Mouse (Mus musculus) heart, postnatal 14 days (tissue): ENCODE results near the gene Spata13. TPM values are rescaled to one million over a fixed set of nuclear protein-coding genes. Genes with fewer than 3 reads are reported as not detected.
A peak's percentile ranks its signal among the peaks of the same experiment; 100 is the strongest.

Experiments
- DNase-seq, 2 experiments: peaks; one replicate each; pipeline ENCODE4 v3.0.0; 2021 to 2022
- intact Hi-C: fragments of 180-260 bp; cut with DNase I; formaldehyde crosslinking; loops from one replicate; pipeline ENCODE4 v1.15.1; 2025
- total RNA-seq, 2 experiments: library from RNA; stranded (reverse); gene quantifications; 2 replicates each; pipeline ENCODE4 v1.2.3; 2021

The Spata13 gene
- total RNA-seq, 2 experiments from 2014 or later = 24.4 to 30.0 TPM

- DNase-seq = no peak
- intact Hi-C loops = no loop called here
These were observed 2.8 kb downstream of the Spata13 start for GRCm38 (mm10) chr14:60636608-60636980.

DNA sequence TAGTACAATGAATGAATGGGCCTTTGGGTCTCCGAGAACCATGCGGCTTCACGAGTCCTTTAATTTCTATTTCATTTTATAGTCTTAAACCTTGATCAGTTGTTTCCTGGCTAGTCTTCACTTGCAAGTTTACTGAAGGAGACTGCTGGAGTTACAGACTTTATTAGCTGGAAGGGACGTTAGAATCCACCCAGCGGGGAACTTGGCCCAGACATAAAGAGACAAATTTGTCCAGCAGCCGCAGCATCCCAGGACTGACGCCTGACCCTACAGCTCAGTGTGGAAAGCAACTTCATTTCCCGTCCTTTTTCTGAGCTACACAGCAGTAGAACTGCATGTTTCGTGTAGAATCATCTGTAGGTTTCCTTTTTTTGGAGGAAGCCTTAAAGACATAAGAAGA, 3.2 kb downstream of the Spata13 start:
- DNase-seq = no peak
- intact Hi-C loops = no loop called here

DNA sequence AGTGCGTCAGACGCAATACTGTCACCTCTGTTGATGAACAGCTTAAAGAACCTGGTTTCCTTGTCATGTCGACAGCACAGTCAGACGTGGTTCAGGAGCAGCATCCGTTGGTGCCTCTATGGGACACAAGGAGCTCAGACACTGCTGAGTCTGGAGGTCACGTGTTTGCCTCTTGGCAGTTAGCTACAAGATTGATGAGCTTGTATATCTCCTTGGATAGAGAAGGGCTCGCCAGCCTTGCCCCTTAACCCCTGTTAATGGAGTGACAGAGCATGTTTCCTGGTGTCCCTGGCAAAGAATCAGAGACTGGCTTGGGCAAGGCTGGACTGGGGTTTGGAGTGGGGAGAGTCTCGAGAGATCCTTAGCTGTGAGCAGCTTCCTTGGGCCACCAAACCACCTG, 4.4 kb downstream of the Spata13 start:
- intact Hi-C loops = no loop called here

GRCm38 (mm10) chr14:60639195-60639594, 5.4 kb downstream of the Spata13 start:
- intact Hi-C loops = no loop called here
- DNase-seq = no peak

More for the DNA sequence above, 4.4 kb downstream of the Spata13 start:
- no peak for DNase-seq

- intact Hi-C loops = no loop called here
- DNase-seq = no peak
These were observed 7.3 kb downstream of the Spata13 start for GRCm38 (mm10) chr14:60641120-60641519.

DNA sequence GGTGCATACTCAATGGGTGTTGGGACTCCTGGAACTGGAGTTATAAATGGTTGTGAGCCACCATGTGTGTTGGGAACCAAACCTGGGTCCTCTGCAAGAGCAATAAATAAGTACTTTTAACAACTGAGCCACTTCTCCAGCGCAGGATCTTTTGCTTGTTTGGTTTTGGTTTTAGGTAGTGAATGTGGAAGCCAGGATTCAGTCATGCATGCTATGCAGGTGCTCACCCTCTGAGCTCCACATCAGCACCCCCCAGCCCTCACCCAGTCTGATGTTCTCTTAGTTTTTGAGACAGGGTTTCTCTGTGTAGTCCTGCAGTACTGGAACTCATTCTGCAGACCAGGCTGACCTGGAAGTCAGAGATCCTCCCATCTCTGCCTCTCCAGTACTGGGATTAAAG, 8.3 kb downstream of the Spata13 start:
- DNase-seq = no peak
- intact Hi-C loops = no loop called here

DNA sequence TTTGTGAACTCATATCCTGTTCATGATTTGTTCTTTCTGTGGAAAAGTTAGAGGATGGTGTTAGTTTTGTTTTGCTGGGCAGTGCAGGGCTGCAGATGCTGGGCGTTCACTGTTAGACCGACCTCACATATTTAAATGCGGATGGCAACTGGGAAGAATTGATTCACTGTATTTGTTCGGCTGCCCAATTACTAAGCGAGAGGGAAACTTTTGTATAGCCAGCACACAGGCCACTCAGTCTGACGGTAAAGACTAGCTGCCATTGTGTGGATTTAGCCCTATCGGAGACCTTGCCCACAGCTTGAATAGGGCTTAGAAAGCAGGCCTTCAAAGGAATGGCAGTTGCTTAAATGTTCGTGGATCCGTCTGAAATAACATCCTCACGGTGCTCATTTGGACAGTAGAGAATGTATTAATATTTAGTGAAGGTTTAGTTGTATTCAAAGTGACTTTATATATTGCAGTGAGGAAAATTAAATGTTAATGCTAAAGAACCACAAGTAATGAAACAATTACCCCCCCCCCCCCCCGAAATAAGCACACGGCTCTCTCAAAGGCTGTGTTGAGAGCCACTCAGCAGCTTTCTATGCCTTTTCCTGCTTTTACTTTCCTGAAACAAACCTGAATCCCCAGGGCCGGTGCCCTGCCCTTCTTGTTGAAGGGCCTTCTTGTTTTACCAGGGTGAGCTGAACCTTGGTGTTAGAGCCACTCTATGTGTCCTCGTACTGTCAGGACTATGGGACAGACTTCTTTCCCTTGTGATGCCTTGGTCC, 9.5 kb downstream of the Spata13 start:
- intact Hi-C loops = no loop called here
- no peak for DNase-seq

DNA sequence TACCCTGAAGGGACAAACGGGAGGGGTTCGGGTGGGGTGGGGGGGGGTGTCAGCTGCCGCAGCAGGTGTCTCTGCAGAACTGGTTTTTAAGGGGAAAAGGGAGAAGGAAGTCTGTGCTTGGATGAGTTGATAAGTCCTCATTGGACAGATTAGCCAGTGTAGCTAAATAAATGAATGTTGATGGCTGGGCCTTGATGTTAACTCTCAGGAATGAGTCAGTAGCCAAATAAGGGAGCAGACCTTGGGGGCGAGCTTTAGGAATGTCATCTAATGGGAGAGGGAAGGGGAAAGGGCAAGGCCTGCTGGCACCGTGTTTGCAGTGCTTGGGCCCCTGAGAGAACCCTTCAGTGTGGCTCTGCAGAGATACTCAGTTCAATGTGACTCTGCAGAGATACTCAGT, 12.6 kb downstream of the Spata13 start:
- intact Hi-C loops = no loop called here
- no peak for DNase-seq

- DNase-seq = no peak
- intact Hi-C loops = no loop called here
These were observed 14.1 kb downstream of the Spata13 start for GRCm38 (mm10) chr14:60647885-60648284.

GRCm38 (mm10) chr14:60648956-60649355, 15.2 kb downstream of the Spata13 start:
- intact Hi-C loops = no loop called here
- DNase-seq = no peak

DNA sequence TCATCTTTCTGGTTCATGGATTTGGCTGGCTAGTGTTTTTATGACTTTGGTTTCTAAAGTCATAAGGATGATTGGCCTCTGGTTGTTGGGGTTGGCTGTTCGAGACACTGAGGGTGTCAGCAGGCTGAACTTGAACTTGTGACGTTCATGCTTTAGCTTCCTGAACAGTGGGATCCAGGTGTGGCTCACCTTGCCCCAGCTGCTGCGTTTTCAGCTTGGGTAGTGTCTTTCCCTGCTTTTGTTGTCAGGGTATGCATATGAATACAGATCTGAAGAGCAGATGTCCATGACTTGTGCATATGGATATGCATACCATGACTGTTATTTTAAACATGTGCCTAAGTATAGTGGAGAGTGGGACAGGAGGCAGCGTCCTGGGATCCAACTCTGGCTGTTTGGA, 19.4 kb downstream of the Spata13 start:
- intact Hi-C loops = no loop called here
- DNase-seq = no peak

DNA sequence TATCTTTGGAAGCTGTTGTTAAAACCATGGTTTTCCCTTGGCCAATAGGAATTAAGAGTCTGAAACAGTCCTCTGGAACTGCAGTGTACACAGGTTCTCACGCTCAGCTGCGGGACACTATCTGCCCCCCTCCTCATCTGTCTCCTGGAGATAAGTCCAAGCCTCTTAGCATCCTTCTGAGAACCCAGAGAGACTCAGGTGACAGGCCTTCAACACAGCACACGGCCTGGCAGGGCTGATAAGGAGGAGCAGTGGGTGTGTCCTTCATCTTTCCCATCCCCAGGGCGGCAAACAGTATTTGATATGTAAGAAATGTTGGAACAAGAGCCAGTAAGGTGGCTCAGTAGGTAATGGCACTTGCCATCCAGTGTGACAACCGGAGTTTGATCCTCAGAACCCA, 20.2 kb downstream of the Spata13 start:
- no peak for DNase-seq
- intact Hi-C loops = no loop called here

DNA sequence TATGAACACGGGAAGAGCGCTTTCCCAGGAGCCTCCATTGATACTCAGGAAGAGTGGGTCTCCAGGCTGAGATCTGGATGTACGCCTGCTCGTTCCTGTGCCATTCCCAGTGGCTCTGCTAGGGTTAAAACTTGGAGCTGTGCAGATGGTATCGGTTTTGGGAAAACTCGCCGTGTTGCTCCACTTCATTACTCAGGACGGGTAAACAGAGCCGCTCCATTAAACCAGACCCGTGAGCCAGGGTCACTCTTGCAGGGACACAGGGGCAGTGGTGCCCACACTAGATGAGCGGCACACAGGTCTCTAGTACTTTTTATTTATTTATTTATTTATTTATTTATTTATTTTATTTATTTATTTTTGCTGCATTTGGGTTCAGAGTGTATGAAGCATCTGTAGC, 20.9 kb downstream of the Spata13 start:
- intact Hi-C loops = no loop called here

GRCm38 (mm10) chr14:60655941-60656700, 22.3 kb downstream of the Spata13 start:
- intact Hi-C loops = no loop called here
- DNase-seq = peak; percentile 53 to 72

More for the DNA sequence above, 20.9 kb downstream of the Spata13 start:
- no peak for DNase-seq

GRCm38 (mm10) chr14:60656701-60657085, 22.9 kb downstream of the Spata13 start:
- intact Hi-C loops = no loop called here

GRCm38 (mm10) chr14:60657891-60658290, 24.1 kb downstream of the Spata13 start:
- intact Hi-C loops = no loop called here
- DNase-seq = no peak

More at GRCm38 (mm10) chr14:60656701-60657085, 22.9 kb downstream of the Spata13 start:
- DNase-seq = no peak

- no peak for DNase-seq
- intact Hi-C loops = no loop called here
These were observed 25.7 kb downstream of the Spata13 start for GRCm38 (mm10) chr14:60659498-60659897.

- intact Hi-C loops = no loop called here
These were observed 26.8 kb downstream of the Spata13 start for GRCm38 (mm10) chr14:60660591-60660990.

GRCm38 (mm10) chr14:60661281-60661680, 27.5 kb downstream of the Spata13 start:
- no peak for DNase-seq
- intact Hi-C loops = no loop called here

More at GRCm38 (mm10) chr14:60660591-60660990, 26.8 kb downstream of the Spata13 start:
- DNase-seq = no peak

- intact Hi-C loops = no loop called here
- no peak for DNase-seq
These were observed 29.6 kb downstream of the Spata13 start for GRCm38 (mm10) chr14:60663309-60663940.

- no peak for DNase-seq
- intact Hi-C loops = no loop called here
These were observed 30.8 kb downstream of the Spata13 start for GRCm38 (mm10) chr14:60664641-60665040.
